Mouse (Mus musculus): ENCODE results near the gene Foxp1.

- TF ChIP-seq CTCF (IDR thresholded peaks at IDR 0.05; ENCODE audit: low read depth, low read length), result no peak
- no peak for TF ChIP-seq POLR2A (IDR thresholded peaks at IDR 0.05; ENCODE audit: borderline replicate concordance, low read depth, low read length)
Measured at GRCm38 (mm10) chr6:99204052-99204779, 318.3 kb downstream of the Foxp1 start.
